Mouse (Mus musculus) Patski (cell line): Measurements from ENCODE around the gene Cwf19l1. TPM values are rescaled to one million over a fixed set of nuclear protein-coding genes. Genes with fewer than 3 reads are reported as not detected.

ENCODE experiments used
- ATAC-seq: fragments of 100-300 bp; one replicate; pipeline ENCODE4 v1.8.0; 2021
- CTCF ChIA-PET: fragments of 350-600 bp; sonication (Branson Sonifier 250); formaldehyde crosslinking; loops from one replicate; lab custom pipeline; 2022; ENCODE audit warnings: inconsistent platforms; lab: Charles Lee
- POLR2A ChIA-PET: fragments of 350-600 bp; sonication (Branson Sonifier 250); formaldehyde crosslinking; loops from one replicate; lab custom pipeline; 2022; ENCODE audit warnings: antibody characterized with exemption, inconsistent platforms; lab: Charles Lee
- DNase-seq: peaks from one replicate; pipeline ENCODE4 v3.0.0-alpha.2; 2011; ENCODE audit warnings: low read depth, low spot score
- H3K27me3 ChIP-seq: fragments of 371-371 bp; one replicate; pipeline ENCODE4 v1.5.1; 2021
- CTCF ChIP-seq: fragments of 100-300 bp; IDR thresholded peaks from one replicate; pipeline ENCODE4 v1.5.1; 2021
- in situ Hi-C: fragments of 300-500 bp; cut with MboI; formaldehyde crosslinking; loops from 3 replicates; pipeline ENCODE4 v1.11.1; 2018; ENCODE audit warnings: low pct_unique_long_range_greater_than_20kb, mixed read lengths
- polyA plus RNA-seq: library from polyadenylated mRNA; unstranded; gene quantifications from one replicate; pipeline ENCODE4 v1.2.3, GENCODE M21; 2021

Gene Cwf19l1
- polyA plus RNA-seq, 1 experiment from 2014 or later: 21.9 TPM

DNA sequence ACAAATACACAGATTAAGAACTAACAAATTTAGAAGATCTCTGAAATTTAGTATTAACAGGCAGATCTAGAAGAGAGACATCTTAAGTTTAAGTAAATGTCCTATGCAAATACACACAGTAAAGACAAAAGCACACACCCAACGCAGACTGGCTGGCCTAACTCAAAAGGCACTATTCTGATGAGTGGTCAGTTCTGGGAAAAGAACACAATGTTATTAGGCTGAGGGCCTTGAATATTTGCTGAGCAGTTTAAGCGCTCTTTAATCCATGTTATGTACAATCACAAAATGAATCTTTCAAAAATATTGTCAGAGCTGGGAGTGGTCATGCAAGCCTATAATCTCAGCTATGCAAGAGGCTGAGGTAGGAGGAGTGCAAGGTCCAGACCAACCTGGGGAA, 70.9 kb downstream of the Cwf19l1 start:
- ATAC-seq (no peak), DNase-seq (no peak)
- no peaks in the 10 kb centered on the region for H3K27me3 ChIP-seq
- POLR2A ChIA-PET: no interaction called here
- CTCF ChIA-PET: interaction anchor here (0.9 to 1.4 kb wide), 3 partner anchors 11 to 17 kb away, joined by 3 to 6 read pairs (median 4); no protein-coding TSS in a partner anchor
- no peak for TF ChIP-seq CTCF
- in situ Hi-C loops: no loop called here

DNA sequence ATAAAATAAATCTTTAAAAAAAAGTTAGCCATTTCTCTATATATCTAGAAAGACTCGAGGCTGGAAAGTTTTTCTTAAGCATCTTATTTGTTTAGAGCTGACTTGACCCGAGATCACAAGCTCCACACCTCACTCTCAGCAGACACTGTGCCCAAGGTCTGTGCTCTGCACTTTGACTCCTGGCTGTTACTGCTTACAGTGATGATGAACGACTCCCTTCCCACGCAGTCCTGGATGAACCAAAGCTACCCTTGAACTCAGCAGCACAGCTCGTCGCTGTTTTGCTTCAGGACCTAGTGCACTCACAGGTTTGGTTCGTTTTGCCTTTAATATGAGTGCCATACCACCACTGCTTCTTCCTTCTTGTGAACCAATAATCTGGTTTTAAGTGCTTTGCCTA, 71.9 kb downstream of the Cwf19l1 start:
- POLR2A ChIA-PET: no interaction called here
- ATAC-seq (no peak), DNase-seq (no peak)
- CTCF ChIA-PET: interaction anchor here (0.9 to 1.4 kb wide), 3 partner anchors 9 to 18 kb away, joined by 3 to 6 read pairs (median 3); no protein-coding TSS in a partner anchor
- no peaks in the 10 kb centered on the region for H3K27me3 ChIP-seq
- no peak for TF ChIP-seq CTCF
- in situ Hi-C loops: no loop called here

DNA sequence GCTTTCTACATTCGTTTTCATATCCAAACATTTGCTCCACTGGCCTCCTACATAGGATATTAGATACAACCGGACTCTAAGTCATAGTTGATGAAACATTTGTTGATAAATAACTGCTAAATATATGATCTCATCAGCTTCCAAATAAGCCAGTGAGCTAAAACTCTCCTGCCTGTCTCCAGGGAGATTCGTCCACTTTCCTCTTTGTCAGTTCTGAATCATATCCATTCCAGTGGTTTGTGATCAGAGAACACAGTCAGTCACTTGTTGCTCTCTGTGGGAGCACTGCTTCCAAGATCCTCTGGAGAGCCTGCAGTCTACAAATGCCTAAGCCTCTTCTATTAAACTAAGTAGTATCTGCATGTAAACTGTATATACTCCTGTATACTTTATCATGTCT, 75.5 kb downstream of the Cwf19l1 start:
- in situ Hi-C loops: no loop called here
- ATAC-seq (no peak), DNase-seq (no peak)
- ChIA-PET CTCF (no interaction called here), POLR2A (no interaction called here)
- H3K27me3 ChIP-seq: no peaks in the 10 kb centered on the region
- no peak for TF ChIP-seq CTCF

Other genes starting within 250 kb of the Cwf19l1 start
- 16.3 TPM for gene Dnmbp, start 195.7 kb downstream of the Cwf19l1 start, polyA plus RNA-seq
- 0.30 TPM for gene Cpn1, start 149.3 kb downstream of the Cwf19l1 start, polyA plus RNA-seq
- gene Cyp2c23, start 106.7 kb downstream of the Cwf19l1 start, polyA plus RNA-seq: 0.58 TPM
- gene Erlin1, start 66.1 kb downstream of the Cwf19l1 start, polyA plus RNA-seq: 32.6 TPM
- gene Chuk, start 28.4 kb downstream of the Cwf19l1 start, polyA plus RNA-seq: 62.1 TPM
- 71.1 TPM for gene Bloc1s2, start 10.6 kb upstream of the Cwf19l1 start, polyA plus RNA-seq
- 0.03 TPM for gene Pkd2l1, start 56.6 kb upstream of the Cwf19l1 start, polyA plus RNA-seq
- 0.05 TPM for gene Scd3, start 67.4 kb upstream of the Cwf19l1 start, polyA plus RNA-seq
- 152 TPM for gene Scd2, start 157.8 kb upstream of the Cwf19l1 start, polyA plus RNA-seq
- gene Scd4, start 197.2 kb upstream of the Cwf19l1 start, polyA plus RNA-seq: 0.09 TPM